Mouse (Mus musculus) T-helper 17 cell (primary cell): Measurements from ENCODE around the gene Gm37240.
"Not testable (repeated sequence)": the region's sequence is repeated elsewhere in the genome, so short reads cannot be mapped to it uniquely, and the experiment has no call there.

ENCODE experiments used
- in situ Hi-C, 2 experiments: fragments of 300-600 bp; cut with MboI, MseI; formaldehyde crosslinking; loops; 1 replicate in 1 of 2; 2 replicates in 1 of 2; pipeline ENCODE4 v1.15.1; 2025; ENCODE audit warnings: high pct_unique_total_duplicates in 2 of 2

Gm37240 gene

DNA sequence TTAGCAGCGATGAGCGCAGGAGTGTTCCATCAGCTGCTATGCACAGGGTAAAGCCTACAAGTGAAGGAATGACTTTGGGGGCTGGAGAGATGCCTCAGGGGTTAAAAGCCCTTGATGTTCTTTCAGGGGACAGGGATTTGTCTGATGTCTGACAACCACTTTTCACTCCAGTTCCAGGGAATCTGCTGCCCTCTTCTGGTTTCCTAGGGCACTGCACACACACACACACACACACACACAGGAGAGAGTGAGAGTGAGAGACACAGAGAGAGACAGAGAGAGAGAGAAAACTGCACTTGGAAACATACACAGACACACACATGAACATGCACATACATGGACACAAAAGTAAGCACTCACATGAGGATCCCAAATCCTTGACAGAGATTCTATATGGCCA is 1228.4 kb downstream of the Gm37240 start:
- in situ Hi-C loops: no loop called here

DNA sequence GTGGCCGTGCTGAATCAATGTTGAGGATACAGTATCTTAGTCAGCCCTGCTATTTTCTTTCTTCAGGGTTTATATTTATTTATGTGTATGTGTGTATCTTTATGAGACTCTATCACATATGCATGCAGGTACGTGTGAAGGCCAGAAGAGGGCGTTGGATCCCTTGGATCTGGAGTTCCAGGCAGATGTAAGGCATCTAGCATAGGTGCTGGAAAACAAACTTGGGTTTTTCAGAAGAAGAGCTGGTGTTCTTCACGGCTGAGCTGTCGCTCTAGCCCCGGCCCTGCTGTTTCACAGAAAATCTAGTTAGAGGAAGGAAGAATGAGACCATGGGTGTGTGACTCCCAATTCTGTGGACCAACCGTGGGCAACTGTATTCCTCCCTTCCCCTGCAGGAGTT is 1229.3 kb downstream of the Gm37240 start:
- in situ Hi-C loops: no loop called here

DNA sequence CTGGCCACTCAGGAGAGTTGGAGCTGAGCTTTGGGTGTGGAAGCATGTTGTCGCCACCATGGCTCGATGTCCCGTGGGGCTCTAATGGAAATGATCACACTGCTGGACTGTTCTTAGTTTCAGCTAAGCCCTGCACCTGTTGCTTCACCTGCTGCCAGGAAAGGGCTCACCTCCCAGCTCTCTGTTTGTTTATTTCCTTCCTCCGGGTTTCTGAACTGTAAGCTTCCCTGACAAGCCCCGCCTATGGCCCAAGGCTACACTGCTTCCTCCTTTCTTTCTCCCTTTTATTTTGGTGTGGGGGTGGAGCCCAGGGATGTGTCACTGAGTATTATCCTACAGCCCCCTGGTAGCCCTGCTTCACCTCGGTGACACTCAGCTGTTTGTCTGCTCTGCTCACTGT is 1230.1 kb downstream of the Gm37240 start:
- in situ Hi-C loops: no loop called here

DNA sequence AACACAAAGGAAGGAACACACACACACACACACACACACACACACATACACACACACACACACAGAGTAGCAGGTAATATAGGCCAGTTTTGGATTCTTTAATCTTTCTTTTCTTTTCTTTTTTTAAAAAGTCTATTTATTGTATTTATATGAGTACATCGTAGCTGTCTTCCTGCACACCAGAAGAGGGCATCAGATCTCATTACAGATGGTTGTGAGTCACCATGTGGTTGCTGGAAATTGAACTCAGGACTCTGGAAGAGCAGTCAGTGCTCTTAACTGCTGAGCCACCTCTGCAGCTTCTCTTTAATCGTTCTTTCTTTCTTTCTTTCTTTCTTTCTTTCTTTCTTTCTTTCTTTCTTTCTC is 1231.5 kb downstream of the Gm37240 start:
- in situ Hi-C loops: not testable (repeated sequence)

DNA sequence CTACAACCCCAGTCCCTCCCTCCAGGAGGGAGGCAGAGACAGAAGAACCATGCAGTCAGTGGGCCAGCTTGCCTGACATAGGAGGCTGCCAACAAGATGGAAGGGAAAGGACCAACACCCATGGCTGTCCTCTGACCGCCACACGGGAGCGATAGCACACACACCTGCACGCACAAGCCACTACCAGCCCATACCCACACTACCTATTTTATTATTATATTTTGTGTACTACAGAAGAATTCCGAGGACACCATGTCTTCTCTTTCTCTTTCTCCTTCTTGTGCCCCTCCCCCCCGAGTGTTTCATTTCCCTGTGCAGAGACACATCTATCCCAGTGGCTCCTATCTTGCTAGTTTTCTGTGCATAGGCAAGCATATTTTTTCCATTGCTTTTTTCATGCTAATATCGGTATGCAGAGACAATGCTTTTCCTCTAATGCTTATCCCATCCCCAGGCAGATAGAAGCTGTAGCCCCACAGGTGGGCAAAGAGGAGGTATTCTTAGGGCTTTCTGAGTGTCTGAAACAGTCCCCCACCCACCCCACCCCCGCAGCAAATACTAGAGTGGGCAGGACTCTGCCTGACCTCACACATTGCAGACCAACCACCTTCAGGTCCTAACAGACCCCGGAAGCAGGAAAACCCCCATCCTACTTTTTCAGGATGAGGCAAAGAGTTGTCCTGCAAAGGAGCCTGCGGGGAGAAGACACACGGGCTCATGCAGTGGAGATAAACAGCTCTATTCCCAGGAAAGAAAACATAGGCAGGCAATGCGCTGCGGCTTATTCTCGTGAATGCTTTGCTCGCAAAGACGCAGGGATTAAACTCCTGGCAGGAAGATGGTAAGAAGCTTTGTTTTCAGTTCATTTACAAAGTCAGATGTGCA is 1232.2 kb downstream of the Gm37240 start:
- in situ Hi-C loops: no loop called here

DNA sequence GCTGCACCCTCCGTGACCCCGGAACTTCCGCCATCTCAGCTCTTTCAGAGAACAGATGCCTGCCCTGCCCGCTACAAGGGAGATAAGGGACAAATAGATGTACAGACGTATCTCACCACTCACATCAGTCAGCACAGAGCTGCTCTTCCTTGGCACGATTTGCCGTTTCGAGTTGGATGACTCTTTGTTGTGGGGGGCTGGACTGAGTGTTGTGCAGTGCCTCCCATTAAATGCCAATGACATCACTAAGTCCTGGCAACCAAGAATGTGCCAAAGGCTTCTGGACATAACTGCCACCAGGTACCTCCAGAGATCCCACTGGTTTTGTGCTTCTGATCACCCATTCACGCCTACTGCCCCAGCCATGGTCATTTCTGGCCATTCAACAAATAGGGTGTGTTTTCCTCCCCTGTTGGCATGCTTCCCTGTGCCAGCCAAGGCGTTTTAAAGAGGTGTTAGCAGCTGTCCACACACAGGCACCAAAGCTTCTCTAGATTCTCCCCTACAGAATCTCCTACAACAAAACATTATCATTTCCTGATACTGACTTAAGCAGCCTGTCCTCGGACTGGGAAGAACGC is 1233.0 kb downstream of the Gm37240 start:
- in situ Hi-C loops: no loop called here

DNA sequence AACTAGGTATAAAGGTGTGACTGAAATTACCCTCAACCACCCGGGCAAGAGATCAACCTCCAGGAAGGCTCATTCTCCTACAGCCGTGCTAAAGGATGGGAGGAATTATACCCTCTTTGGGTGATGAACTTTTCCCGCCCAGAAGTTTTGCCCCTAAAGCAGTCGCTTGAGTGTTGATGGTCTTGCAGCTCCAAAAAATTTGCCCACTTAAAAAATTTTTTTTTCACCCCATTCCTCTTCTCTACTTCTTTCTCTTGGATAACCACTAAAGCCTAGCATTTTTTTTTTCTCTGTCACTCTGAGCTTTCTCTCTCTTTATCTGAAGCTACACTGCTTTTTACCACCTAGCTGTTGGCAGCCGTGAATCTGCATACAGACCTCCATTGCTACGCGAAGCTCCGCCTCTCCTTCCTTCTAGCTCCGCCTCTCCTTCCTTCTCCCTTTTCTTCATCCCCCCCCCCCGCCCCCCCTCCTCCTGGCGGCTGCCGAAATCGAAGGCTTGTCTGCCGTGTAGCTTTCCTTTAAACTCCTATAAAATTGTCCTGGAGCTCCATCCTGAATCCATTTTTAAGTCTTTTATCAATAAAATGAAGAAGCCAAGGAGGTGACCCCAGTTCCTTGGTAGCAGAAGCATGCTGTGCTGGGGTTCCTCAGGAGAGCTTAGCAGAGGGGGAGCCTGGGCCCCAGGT is 1233.6 kb downstream of the Gm37240 start:
- in situ Hi-C loops: no loop called here

DNA sequence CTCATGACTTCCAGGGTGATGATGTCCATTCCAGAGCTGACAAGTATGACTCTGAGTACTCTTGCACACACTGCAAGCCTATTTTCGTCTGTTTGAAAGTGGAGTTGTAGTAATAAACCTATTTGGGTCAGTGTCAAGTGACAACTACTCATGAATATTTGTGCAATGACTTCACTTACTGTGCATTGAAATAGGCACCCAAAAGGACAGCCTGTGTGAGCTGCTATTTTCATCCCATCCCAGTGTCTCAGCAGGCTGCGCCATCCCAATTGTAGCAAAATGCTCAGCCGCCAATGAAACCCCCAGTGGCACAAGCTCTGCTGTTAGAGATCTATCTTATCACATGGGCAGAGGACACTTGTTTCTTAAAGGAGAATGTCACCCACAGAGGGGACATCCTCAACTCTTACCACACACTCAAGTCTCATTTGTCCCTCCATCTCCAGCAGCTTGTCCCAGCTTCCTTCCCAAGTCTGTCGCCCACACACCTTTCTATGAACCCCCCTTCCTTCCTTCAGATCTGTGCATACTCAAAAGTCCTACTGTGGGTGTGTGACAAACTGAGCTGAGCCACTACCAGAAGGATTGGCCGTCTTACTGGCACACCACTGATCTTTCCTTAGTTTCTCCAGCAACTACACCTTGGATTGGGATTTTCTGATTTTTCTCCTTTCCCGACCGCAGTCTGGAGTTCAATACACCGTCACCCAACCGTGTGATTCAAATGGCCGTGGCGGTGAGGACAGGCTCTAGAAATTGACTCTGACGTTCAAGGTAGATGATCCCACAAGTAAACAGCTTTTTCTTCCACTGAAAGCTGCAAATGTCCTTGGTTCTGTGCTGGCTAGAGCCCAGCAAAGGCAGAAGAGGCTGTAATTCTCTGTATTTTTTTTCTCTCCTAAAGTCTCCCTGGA is 1234.4 kb downstream of the Gm37240 start:
- in situ Hi-C loops: no loop called here

DNA sequence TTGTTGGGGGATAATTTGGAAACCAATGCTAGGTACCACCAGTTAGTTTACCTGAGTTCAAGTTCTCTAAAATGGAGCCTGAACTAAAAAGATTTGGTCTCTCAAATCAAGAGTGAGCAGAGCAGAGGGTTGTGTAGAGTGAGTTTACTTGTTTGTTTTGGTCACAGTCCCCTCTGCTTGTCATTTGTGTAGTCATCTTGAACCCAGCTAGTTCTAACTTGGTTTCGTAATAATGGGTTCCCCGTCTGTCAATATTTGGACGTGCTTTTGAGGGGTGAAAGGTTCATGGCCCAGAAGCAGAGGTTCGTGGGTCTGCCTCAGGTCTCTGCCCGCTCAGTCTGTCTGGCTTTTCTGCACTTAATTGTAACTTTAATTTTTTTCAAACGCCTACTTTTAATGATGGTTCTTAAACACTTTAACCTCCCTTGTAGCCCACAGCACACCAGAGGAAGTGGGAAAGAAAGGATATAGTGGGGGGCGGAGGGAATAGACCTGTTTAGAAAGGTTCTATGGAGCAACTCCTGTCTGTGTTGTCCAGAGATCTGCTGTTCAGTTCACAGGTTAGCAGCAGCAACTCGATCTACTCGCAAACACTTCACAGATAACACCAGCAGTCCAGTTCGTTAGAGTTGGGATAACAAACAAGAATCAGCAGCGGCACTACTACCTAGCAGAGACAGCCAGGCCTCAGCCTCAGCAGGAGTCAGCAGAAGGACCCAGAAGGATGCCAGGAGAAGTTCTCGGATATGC is 1237.6 kb downstream of the Gm37240 start:
- in situ Hi-C loops: loop anchor here in 1 of 2 experiments (25.0 kb wide), 1 partner anchor 2012 kb away; no protein-coding TSS in a partner anchor

DNA sequence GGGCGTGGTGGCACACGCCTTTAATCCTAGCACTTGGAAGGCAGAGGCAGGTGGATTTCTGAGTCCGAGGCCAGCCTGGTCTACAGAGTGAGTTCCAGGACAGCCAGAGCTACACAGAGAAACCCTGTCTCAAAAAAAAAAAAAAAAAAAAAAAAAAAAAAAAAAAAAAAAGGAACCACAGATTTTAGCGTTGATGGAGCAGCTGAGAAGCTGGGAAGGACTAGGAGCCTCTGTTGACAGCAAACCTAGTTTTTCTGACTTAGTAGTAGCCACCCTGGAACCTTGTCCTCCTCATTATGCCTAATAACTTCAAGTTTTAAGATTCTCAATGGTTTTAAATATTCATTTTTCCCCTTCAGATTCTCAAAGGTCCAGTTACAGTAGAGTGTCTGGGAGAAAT is 1239.2 kb downstream of the Gm37240 start:
- in situ Hi-C loops: loop anchor here in 1 of 2 experiments (25.0 kb wide), 1 partner anchor 2011 kb away; no protein-coding TSS in a partner anchor

DNA sequence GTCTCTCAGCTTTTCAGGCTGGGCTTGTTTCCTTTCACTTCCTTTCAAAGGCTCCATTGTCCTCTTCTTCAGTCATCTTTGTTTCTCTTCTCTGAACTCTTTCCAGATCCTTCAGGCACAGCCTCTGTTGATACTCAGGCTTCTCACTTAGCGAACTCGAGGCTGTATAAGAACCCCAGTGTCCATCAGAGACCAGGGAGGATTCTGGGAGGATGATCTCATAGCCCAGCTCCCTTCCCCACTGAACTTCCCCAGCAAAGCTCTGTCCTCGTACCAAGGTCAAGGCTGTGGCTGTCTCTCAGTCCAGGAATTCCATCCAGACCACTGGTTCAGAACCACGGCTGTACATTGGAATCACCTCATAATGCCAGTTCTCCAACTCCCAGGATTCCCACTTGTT is 1239.7 kb downstream of the Gm37240 start:
- in situ Hi-C loops: loop anchor here in 1 of 2 experiments (25.0 kb wide), 1 partner anchor 2010 kb away; no protein-coding TSS in a partner anchor

DNA sequence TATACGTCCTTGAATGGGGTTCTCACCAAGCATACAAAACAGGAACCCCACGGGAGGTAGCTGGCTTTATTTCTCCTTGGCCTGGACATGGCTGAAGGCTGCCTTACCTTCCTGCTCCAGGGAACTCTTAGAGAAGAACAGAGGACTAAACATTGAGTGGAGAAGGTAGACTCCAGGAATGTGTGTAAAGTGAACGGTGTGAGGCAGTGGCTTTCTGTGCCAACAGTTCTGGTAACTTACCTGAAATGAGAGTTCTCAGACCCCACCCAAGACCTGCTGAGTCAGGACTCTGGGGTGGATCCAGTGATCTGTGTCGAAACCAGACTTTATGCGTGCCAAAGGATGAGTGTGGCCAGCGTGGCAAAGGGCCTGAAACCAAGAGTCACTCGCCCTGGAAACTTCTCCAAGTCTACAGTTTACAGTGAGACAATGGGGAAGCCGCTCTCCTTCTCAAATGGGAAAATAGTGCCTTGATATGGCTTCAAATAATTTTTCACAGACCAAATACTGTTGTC is 1240.9 kb downstream of the Gm37240 start:
- in situ Hi-C loops: loop anchor here in 1 of 2 experiments (25.0 kb wide), 1 partner anchor 2009 kb away; no protein-coding TSS in a partner anchor

DNA sequence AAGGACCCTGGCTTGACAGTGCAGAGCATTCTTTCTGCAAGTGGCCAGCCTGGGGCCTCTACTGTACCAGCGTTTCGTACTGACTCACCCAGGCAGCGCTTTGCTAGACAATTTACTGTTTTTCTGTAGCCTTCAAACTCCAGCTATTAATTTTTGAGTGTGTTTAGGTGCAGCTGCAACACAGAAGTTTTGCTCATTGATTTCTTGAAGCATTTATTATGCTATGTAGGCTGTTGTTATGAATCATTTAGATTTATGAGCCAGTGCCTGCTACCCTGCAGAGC is 1241.4 kb downstream of the Gm37240 start:
- in situ Hi-C loops: loop anchor here in 1 of 2 experiments (25.0 kb wide), 1 partner anchor 2009 kb away; no protein-coding TSS in a partner anchor

DNA sequence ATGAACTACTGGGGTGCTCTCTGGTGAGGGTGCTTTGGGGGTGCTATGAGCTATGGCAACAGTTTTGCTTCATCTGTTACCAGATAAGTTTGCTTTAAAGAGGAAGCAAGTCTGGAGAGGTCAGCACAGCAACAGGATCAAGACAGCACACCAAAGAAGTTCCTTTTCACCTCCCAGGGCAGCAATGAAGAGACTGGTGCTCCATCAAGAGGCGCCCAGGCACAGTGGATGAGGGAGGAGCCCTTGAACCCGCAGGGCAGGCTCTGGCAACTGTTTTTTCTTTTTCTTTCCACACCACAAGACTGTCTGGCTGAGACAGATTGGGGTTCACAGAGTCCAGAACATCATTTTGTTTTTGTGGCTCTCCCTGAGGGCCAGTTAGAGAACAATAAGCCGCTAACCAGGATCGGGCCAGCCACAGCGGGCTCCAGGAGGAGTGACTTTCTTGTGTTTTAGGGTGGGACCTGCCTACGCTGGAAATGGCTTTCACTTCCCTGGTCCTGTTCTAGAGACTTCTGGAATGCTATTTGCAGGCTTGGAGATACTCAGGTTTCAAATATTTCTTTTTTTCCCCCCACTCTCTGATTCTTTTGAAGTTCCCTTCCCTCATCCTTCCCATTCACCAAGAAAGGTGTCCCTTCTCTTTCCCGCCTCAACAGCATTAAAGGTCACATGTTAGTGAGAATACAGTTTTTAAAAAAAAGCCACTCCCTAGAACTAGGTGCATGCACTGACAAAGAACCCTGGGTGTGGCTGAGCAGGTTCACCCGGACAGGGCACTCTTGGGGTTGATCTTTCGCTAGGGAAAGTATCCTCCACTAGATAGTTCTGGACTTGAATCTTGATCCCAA is 1241.9 kb downstream of the Gm37240 start:
- in situ Hi-C loops: loop anchor here in 1 of 2 experiments (25.0 kb wide), 1 partner anchor 2008 kb away; no protein-coding TSS in a partner anchor

DNA sequence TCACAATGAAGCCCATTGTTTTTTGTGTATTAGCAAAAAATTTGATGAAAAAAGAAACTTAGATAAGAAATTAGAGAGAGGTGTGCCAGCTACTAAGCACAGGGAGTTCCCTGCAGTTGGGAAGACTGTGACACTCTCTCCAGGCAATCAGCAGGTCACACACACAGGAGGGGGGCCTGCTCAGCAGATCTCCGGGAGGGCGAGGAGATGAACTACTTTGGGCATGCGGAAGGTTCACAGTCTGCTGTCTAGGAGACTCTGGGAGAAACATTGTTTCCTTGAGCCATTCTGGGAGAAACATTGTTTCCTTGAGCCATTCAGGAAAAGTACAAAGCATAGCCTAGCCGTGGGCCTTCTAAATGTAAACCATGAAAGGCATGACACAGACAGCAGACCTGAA is 1244.4 kb downstream of the Gm37240 start:
- in situ Hi-C loops: loop anchor here in 1 of 2 experiments (25.0 kb wide), 1 partner anchor 2006 kb away; no protein-coding TSS in a partner anchor

DNA sequence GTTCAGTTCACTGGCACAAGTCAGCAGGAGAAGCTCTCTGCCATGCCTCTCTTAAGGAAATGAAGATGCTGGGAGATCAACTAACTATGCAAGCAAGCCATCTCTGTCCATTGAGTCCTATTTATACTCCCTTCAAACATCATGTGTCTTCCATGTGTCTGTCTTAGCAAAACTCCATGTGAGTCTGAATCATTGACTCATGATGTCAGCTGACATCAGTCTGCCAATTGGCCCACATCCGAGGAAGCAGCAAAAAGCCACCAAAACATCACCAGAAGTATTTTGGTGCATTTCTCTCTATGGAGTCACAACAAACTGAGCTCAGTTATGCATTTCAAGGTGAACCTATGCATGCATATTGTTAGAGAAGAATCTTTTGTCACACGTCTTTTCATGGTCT is 1245.9 kb downstream of the Gm37240 start:
- in situ Hi-C loops: loop anchor here in 1 of 2 experiments (25.0 kb wide), 1 partner anchor 2004 kb away; no protein-coding TSS in a partner anchor

DNA sequence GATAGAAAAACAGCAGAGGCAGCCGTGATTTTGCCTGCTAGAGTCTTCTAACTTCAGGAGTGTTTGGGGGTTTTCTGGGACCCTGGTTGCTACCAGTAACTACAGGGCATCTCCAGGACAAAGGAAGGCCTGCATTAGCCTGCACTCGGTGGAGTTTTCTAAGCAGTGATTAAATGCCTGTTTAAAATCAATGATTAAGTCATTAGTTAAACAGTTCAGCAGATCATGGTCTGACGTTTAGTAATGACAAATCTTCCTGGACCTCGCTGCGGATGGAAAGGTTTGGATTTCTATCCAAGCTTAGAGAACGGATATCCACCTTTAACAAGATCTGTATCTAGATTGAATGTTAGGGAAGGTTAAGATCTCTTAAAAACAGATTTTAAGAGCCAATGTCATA is 1246.8 kb downstream of the Gm37240 start:
- in situ Hi-C loops: loop anchor here in 1 of 2 experiments (25.0 kb wide), 1 partner anchor 2003 kb away; no protein-coding TSS in a partner anchor

DNA sequence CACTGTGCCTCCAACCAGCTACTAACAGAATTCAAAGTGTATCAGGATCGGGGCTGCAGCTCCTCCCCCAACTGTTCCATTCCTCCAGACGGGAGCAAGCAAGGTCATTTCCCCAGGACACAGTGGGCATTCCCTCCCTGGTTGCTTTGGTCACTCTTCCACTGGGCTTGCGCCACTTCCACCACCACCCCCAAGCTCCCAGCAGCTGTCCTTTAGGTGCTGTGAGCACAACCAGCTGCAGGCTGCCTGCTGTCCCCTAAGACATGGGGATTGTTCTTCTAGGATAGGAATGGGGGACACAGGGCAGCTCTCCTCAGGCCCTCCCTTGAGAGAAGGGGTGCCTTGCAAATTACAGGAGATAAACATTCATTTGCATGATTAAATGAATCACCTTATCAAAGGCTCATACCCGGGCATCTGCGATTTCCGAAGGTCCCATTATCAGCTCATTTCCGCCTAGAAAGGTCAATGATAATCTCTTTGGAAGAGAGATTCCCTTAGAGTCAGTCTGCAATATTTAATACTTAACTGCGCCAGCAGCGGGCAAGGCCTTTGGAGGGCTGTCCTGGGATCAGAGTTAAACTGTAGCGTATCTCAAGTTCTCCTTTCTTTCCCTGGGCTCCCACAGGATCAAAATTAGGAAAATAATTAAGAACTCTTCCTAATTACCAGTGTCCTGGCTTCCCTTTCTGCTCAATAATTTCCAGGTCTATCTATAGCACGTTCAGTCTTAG is 1247.4 kb downstream of the Gm37240 start:
- in situ Hi-C loops: loop anchor here in 1 of 2 experiments (5.0 to 25.0 kb wide), 2 partner anchors 722 to 2003 kb away; no protein-coding TSS in a partner anchor
